Mouse (Mus musculus) cerebellum, postnatal 36 days (tissue): ENCODE results near the gene Pde10a.

Experiments
- DNase-seq, 2 experiments: peaks; one replicate each; pipeline ENCODE4 v3.0.0; 2021 to 2022; ENCODE audit warnings: mixed read lengths in 2 of 2

The Pde10a gene

GRCm38 (mm10) chr17:8972152-8972854 lies 447.1 kb downstream of the Pde10a start:
- DNase-seq: no peak

- no peak for DNase-seq
These were observed 448.2 kb downstream of the Pde10a start for GRCm38 (mm10) chr17:8973331-8973730.

- peak; percentile 57 to 65 for DNase-seq
These were observed 449.3 kb downstream of the Pde10a start for GRCm38 (mm10) chr17:8974423-8974822.

- no peak for DNase-seq
These were observed 449.7 kb downstream of the Pde10a start for GRCm38 (mm10) chr17:8974823-8975397.

- DNase-seq: no peak
These were observed 451.6 kb downstream of the Pde10a start for GRCm38 (mm10) chr17:8976745-8977144.

- no peak for DNase-seq
These were observed 452.1 kb downstream of the Pde10a start for GRCm38 (mm10) chr17:8977271-8977670.

- DNase-seq: no peak
These were observed 458.4 kb downstream of the Pde10a start for GRCm38 (mm10) chr17:8983576-8983975.

- peak; percentile 53 to 72 for DNase-seq
These were observed 460.5 kb downstream of the Pde10a start for GRCm38 (mm10) chr17:8985714-8986113.

- peak in 1 of 2 experiments; percentile 23 for DNase-seq
These were observed 461.4 kb downstream of the Pde10a start for GRCm38 (mm10) chr17:8986551-8986950.

- peak in 1 of 2 experiments; percentile 24 for DNase-seq
These were observed 462.2 kb downstream of the Pde10a start for GRCm38 (mm10) chr17:8987369-8987768.

GRCm38 (mm10) chr17:8988119-8988807 lies 463.1 kb downstream of the Pde10a start, which contains the start of gene 1700010I14Rik:
1700010I14Rik (plus strand) TSS chr17:8988333.
- peak; percentile 60 to 62 for DNase-seq

- peak in 1 of 2 experiments; percentile 15 for DNase-seq
These were observed 466.0 kb downstream of the Pde10a start for GRCm38 (mm10) chr17:8991160-8991559.

GRCm38 (mm10) chr17:8995344-8995743 lies 470.2 kb downstream of the Pde10a start:
- no peak for DNase-seq

GRCm38 (mm10) chr17:9002438-9002837 lies 477.3 kb downstream of the Pde10a start:
- no peak for DNase-seq

GRCm38 (mm10) chr17:9004516-9004915 lies 479.3 kb downstream of the Pde10a start:
- DNase-seq: no peak

GRCm38 (mm10) chr17:9023198-9023942 lies 498.2 kb downstream of the Pde10a start:
- peak; percentile 58 to 62 for DNase-seq

GRCm38 (mm10) chr17:9030181-9030580 lies 505.0 kb downstream of the Pde10a start:
- no peak for DNase-seq

- DNase-seq: peak; percentile 88 to 93
These were observed 506.3 kb downstream of the Pde10a start for GRCm38 (mm10) chr17:9031241-9032141.

- peak; percentile 41 to 76 for DNase-seq
These were observed 507.3 kb downstream of the Pde10a start for GRCm38 (mm10) chr17:9032362-9033044.

- DNase-seq: no peak
These were observed 508.3 kb downstream of the Pde10a start for GRCm38 (mm10) chr17:9033511-9033910.
